Mouse (Mus musculus): Measurements from ENCODE around the gene Slc4a4. TPM values are rescaled to one million over a fixed set of nuclear protein-coding genes. Genes with fewer than 3 reads are reported as not detected.
A peak's percentile ranks its signal among the peaks of the same experiment; 100 is the strongest.

Slc4a4 gene
- polyA plus RNA-seq, 1 experiment from 2014 or later: 1.5 TPM

- H3K36me3 ChIP-seq (ENCODE audit: control insufficient read depth, insufficient read depth, low read length): no peaks in the 10 kb centered on the region
- no peaks in the 10 kb centered on the region for H3K4me1 ChIP-seq (replicated peaks; ENCODE audit: control insufficient read depth, insufficient read depth, low read length)
- H3K27me3 ChIP-seq (replicated peaks; ENCODE audit: control insufficient read depth, insufficient read depth, low read length): no peaks in the 10 kb centered on the region; the same call in 1 of the 2 replicates
- ATAC-seq (replicated peaks; ENCODE audit: low FRiP score) (no peak), DNase-seq (ENCODE audit: low spot score) (no peak)
- no peak overlapping the region for H3K27ac ChIP-seq (ENCODE audit: low read depth, low read length)
- no peaks in the 10 kb centered on the region for H3K9me3 ChIP-seq (ENCODE audit: control insufficient read depth, low read length)
- H3K4me2 ChIP-seq: no peak overlapping the region
- H3K9ac ChIP-seq (ENCODE audit: low read depth, low read length): no peak overlapping the region
- 76% methylated on average over 3 of the region's 3 CpGs for WGBS
- no peak overlapping the region for H3K4me3 ChIP-seq (ENCODE audit: low read depth, low read length)
Measured at GRCm38 (mm10) chr5:89151076-89151475, 264.5 kb downstream of the Slc4a4 start.

GRCm38 (mm10) chr5:89171025-89171718 is 284.6 kb downstream of the Slc4a4 start:
- 88% methylated on average over 2 of the region's 2 CpGs for WGBS
- no peak overlapping the region for H3K4me2 ChIP-seq
- H3K27me3 ChIP-seq (replicated peaks; ENCODE audit: control insufficient read depth, insufficient read depth, low read length): no peaks in the 10 kb centered on the region
- H3K4me3 ChIP-seq (ENCODE audit: low read depth, low read length): no peak overlapping the region
- no peaks in the 10 kb centered on the region for H3K36me3 ChIP-seq (ENCODE audit: control insufficient read depth, insufficient read depth, low read length)
- no peak overlapping the region for H3K9ac ChIP-seq (ENCODE audit: low read depth, low read length)
- no peak overlapping the region for H3K27ac ChIP-seq (ENCODE audit: low read depth, low read length)
- ATAC-seq (replicated peaks; ENCODE audit: low FRiP score) (no peak), DNase-seq (ENCODE audit: low spot score) (no peak)
- H3K4me1 ChIP-seq (replicated peaks; ENCODE audit: control insufficient read depth, insufficient read depth, low read length): no peaks in the 10 kb centered on the region
- H3K9me3 ChIP-seq (ENCODE audit: control insufficient read depth, low read length): no peaks in the 10 kb centered on the region

- Histone ChIP-seq H3K27me3 (replicated peaks; ENCODE audit: control insufficient read depth, insufficient read depth, low read length) (no peaks in the 10 kb centered on the region), H3K27ac (ENCODE audit: low read depth, low read length) (no peak overlapping the region), H3K4me1 (replicated peaks; ENCODE audit: control insufficient read depth, insufficient read depth, low read length) (no peaks in the 10 kb centered on the region), H3K9ac (ENCODE audit: low read depth, low read length) (no peak overlapping the region), H3K36me3 (ENCODE audit: control insufficient read depth, insufficient read depth, low read length) (no peaks in the 10 kb centered on the region), H3K4me2 (no peak overlapping the region), H3K9me3 (ENCODE audit: control insufficient read depth, low read length) (no peaks in the 10 kb centered on the region), H3K4me3 (ENCODE audit: low read depth, low read length) (no peak overlapping the region)
- DNase-seq (ENCODE audit: low spot score) (no peak), ATAC-seq (replicated peaks; ENCODE audit: low FRiP score) (no peak)
- 75% methylated on average over 3 of the region's 3 CpGs for WGBS
Measured at GRCm38 (mm10) chr5:89190063-89190462, 303.4 kb downstream of the Slc4a4 start.

DNA sequence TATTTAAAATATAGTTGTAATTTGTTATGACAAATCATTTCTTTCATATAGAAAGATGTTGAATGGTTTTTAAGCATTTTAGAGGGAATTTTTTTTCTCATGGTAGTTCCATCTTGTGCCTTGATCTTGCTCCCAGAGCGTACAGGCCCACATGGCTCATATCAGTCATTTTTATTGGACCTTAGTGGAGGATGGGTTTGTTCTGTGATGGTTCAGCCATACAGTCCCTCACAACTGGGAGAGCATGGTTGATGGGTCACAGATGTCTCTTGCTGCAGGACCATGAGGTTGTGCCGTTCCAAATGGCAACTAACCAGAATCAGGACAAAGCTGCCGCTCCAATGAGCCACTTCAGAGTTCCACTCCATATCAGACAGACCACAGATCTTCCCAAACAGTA is 308.0 kb downstream of the Slc4a4 start:
- WGBS: 92% methylated on average over 3 of the region's 3 CpGs
- H3K27me3 ChIP-seq (replicated peaks; ENCODE audit: control insufficient read depth, insufficient read depth, low read length): no peaks in the 10 kb centered on the region

DNA sequence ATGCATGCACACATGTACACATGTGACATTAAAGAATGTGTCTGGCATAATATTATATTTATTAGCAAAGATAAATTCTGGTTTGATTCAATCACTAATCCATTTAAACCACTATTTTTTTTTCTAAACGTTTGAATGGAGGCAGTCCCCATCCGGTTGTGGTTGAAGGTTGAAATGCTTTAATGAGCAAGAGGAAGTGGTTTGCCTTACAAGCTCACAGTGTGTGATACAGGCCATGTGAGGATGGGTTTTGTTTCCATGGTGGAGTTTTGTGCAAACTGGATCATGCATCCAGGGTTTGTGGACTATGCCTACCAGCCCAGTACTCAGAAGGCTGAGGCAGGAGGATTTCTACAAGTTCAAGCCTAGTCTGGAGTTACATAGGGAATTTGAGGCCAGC is 311.9 kb downstream of the Slc4a4 start:
- Histone ChIP-seq H3K9me3 (ENCODE audit: control insufficient read depth, low read length) (no peaks in the 10 kb centered on the region), H3K4me3 (ENCODE audit: low read depth, low read length) (no peak overlapping the region), H3K4me1 (replicated peaks; ENCODE audit: control insufficient read depth, insufficient read depth, low read length) (no peaks in the 10 kb centered on the region), H3K9ac (ENCODE audit: low read depth, low read length) (no peak overlapping the region), H3K27me3 (replicated peaks; ENCODE audit: control insufficient read depth, insufficient read depth, low read length) (no peaks in the 10 kb centered on the region), H3K4me2 (no peak overlapping the region), H3K36me3 (ENCODE audit: control insufficient read depth, insufficient read depth, low read length) (no peaks in the 10 kb centered on the region), H3K27ac (ENCODE audit: low read depth, low read length) (no peak overlapping the region)
- 36% methylated on average over 2 of the region's 2 CpGs for WGBS
- ATAC-seq (replicated peaks; ENCODE audit: low FRiP score) (no peak), DNase-seq (ENCODE audit: low spot score) (no peak)

More for the DNA sequence above, 308.0 kb downstream of the Slc4a4 start:
- Histone ChIP-seq H3K4me1 (replicated peaks; ENCODE audit: control insufficient read depth, insufficient read depth, low read length) (no peaks in the 10 kb centered on the region), H3K9ac (ENCODE audit: low read depth, low read length) (no peak overlapping the region), H3K9me3 (ENCODE audit: control insufficient read depth, low read length) (no peaks in the 10 kb centered on the region), H3K4me2 (no peak overlapping the region), H3K27ac (ENCODE audit: low read depth, low read length) (no peak overlapping the region), H3K36me3 (ENCODE audit: control insufficient read depth, insufficient read depth, low read length) (no peaks in the 10 kb centered on the region), H3K4me3 (ENCODE audit: low read depth, low read length) (no peak overlapping the region)
- DNase-seq (ENCODE audit: low spot score): no peak
- ATAC-seq (replicated peaks; ENCODE audit: low FRiP score): no peak

DNA sequence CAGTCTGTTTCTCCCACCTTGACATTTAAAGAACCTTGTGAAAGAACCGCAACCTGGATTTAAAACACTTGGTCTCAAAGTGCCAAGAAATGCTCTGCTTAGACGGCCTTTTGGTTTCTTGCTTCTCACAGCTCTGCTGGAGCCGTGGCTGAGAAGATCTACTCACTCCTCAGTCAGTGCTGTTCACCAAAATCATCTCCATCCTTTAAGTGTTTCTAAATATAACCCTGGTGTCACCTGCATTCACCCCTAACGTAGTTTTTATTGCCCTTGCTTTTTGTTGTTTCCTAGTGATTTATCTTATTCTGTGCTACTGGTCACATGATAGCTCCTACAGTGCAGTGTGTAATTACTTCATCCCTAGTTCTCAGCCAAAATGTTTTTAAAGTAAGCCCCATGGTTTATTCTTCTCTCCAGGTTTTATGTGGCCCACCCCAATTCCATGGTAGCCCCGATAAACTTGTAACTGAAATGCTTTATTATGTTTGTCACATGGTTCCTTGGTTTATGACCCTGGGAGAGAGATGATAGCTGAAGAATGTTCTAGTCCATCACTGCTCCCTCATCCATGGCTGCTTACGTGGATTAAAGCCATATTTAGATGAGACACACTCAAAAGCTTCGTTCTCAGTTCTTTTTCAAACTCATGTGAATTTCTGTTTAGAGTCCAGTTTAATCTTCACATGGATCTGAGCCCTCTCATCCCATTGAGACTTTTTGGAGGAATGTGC is 323.5 kb downstream of the Slc4a4 start:
- Histone ChIP-seq H3K9ac (ENCODE audit: low read depth, low read length) (no peak overlapping the region), H3K4me2 (no peak overlapping the region), H3K4me3 (ENCODE audit: low read depth, low read length) (no peak overlapping the region), H3K9me3 (ENCODE audit: control insufficient read depth, low read length) (no peaks in the 10 kb centered on the region), H3K27me3 (replicated peaks; ENCODE audit: control insufficient read depth, insufficient read depth, low read length) (no peaks in the 10 kb centered on the region), H3K36me3 (ENCODE audit: control insufficient read depth, insufficient read depth, low read length) (no peaks in the 10 kb centered on the region), H3K4me1 (replicated peaks; ENCODE audit: control insufficient read depth, insufficient read depth, low read length) (no peaks in the 10 kb centered on the region), H3K27ac (ENCODE audit: low read depth, low read length) (no peak overlapping the region)
- WGBS: 82% methylated on average over 7 of the region's 7 CpGs
- no peak for DNase-seq (ENCODE audit: low spot score)
- ATAC-seq (replicated peaks; ENCODE audit: low FRiP score): no peak

- no peaks in the 10 kb centered on the region for H3K36me3 ChIP-seq (ENCODE audit: control insufficient read depth, insufficient read depth, low read length)
- H3K4me1 ChIP-seq (replicated peaks; ENCODE audit: control insufficient read depth, insufficient read depth, low read length): no peaks in the 10 kb centered on the region
- H3K9ac ChIP-seq (ENCODE audit: low read depth, low read length): no peak overlapping the region
- 68% methylated on average over 1 of the region's 1 CpGs for WGBS
- no peaks in the 10 kb centered on the region for H3K27me3 ChIP-seq (replicated peaks; ENCODE audit: control insufficient read depth, insufficient read depth, low read length)
- H3K4me3 ChIP-seq (ENCODE audit: low read depth, low read length): no peak overlapping the region
- no peak for ATAC-seq (replicated peaks; ENCODE audit: low FRiP score)
- H3K27ac ChIP-seq (ENCODE audit: low read depth, low read length): no peak overlapping the region
- H3K9me3 ChIP-seq (ENCODE audit: control insufficient read depth, low read length): no peaks in the 10 kb centered on the region
- no peak overlapping the region for H3K4me2 ChIP-seq
- DNase-seq (ENCODE audit: low spot score): no peak
Measured at GRCm38 (mm10) chr5:89211057-89211456, 324.4 kb downstream of the Slc4a4 start.

DNA sequence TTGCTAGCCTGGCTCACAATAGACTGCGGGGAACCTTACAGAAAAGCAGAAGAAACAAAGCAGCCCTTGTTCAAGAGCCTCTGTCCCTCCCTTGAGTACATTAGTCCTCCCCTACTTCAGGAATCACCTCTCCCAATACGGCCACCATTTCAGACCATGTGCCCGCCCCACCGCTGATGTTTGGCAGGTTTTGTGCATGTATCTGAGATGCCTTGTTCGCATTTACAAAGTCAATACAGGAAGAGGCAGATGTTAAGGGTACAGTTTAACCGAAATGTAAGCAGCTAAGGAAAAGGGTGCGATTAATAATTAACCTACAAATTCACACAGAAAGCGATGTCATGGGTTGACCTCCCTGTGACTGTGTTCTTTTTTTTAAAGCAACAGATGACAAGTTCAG is 331.6 kb downstream of the Slc4a4 start:
- Histone ChIP-seq H3K36me3 (ENCODE audit: control insufficient read depth, insufficient read depth, low read length) (no peaks in the 10 kb centered on the region), H3K27ac (ENCODE audit: low read depth, low read length) (no peak overlapping the region), H3K4me2 (no peak overlapping the region), H3K4me1 (replicated peaks; ENCODE audit: control insufficient read depth, insufficient read depth, low read length) (no peaks in the 10 kb centered on the region), H3K9me3 (ENCODE audit: control insufficient read depth, low read length) (no peaks in the 10 kb centered on the region), H3K9ac (ENCODE audit: low read depth, low read length) (no peak overlapping the region), H3K4me3 (ENCODE audit: low read depth, low read length) (no peak overlapping the region), H3K27me3 (replicated peaks; ENCODE audit: control insufficient read depth, insufficient read depth, low read length) (no peaks in the 10 kb centered on the region)
- no peak for DNase-seq (ENCODE audit: low spot score)
- ATAC-seq (replicated peaks; ENCODE audit: low FRiP score): peak; percentile 66
- WGBS: 77% methylated on average over 8 of the region's 8 CpGs

DNA sequence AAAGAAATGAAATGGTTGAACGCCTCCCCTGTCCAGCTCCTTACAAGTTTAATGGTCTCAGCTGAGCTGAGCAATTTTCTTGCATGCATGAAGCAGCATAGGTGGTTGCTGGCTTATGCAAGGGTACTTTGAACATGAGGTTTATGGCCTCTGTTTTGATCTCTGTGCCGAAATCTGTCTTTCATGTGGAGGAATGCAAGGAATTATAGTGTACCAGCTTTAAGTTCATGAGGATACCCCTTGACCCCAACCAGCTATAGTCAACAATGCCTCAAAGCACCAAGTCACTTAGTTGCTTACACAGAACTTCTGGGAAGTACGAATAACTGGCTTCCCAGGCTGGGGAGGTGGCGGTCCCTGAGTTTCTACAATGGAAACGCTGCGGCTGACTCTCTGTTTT is 332.1 kb downstream of the Slc4a4 start:
- Histone ChIP-seq H3K9ac (ENCODE audit: low read depth, low read length) (no peak overlapping the region), H3K27me3 (replicated peaks; ENCODE audit: control insufficient read depth, insufficient read depth, low read length) (no peaks in the 10 kb centered on the region), H3K4me2 (no peak overlapping the region), H3K4me3 (ENCODE audit: low read depth, low read length) (no peak overlapping the region), H3K27ac (ENCODE audit: low read depth, low read length) (no peak overlapping the region), H3K9me3 (ENCODE audit: control insufficient read depth, low read length) (no peaks in the 10 kb centered on the region), H3K36me3 (ENCODE audit: control insufficient read depth, insufficient read depth, low read length) (no peaks in the 10 kb centered on the region), H3K4me1 (replicated peaks; ENCODE audit: control insufficient read depth, insufficient read depth, low read length) (no peaks in the 10 kb centered on the region)
- 62% methylated on average over 6 of the region's 6 CpGs for WGBS
- DNase-seq (ENCODE audit: low spot score) (no peak), ATAC-seq (replicated peaks; ENCODE audit: low FRiP score) (no peak)
